Mouse (Mus musculus) left cerebral cortex, adult 9 months (tissue): ENCODE measurements around the gene Preb.

Experiments
- DNase-seq, 2 experiments: peaks; one replicate each; pipeline ENCODE4 v3.0.0; 2022; ENCODE audit warnings: low spot score in 2 of 2

Preb gene

GRCm38 (mm10) chr5:30954556-30954955 lies 5.6 kb downstream of the Preb start:
- DNase-seq: no peak

DNA sequence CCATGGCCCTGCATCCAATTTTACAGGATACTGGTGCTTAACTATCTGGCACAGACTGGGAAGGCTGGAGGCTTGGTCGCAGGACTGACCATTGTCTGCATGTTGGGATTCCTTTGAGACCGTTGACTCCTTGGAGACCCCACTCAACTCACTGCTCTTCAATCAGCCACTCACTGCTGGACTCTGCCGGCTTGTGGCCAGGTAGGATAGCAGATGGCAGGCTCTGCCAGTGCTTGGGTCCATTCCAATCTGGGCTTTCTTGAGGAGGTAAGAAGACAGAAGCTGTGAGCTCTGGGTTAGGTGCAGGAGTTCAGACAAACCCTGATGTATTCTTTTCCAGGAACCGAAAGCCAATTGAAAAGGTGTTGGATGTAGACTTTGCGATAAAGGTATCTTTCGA lies 6.1 kb downstream of the Preb start:
- no peak for DNase-seq

DNA sequence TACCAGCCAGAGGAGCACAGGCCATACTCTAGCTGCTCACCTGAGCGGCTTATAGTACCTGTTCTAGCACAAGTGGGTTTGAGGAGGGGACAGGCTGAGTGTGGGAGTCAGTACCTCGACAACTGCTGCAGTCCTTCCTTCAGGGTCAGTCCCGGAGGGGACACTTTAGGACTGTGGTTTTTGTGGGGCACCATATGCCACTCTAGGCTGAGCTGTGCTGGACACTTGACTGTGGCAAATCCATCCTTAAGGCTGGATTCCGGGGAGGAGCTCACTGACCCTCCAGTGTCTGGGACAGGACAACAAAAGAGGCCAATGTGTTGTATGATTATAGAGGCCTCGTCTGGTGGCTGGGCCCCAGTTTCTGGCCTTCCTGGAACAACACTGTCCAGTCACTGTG lies 7.6 kb downstream of the Preb start:
- DNase-seq: no peak

DNA sequence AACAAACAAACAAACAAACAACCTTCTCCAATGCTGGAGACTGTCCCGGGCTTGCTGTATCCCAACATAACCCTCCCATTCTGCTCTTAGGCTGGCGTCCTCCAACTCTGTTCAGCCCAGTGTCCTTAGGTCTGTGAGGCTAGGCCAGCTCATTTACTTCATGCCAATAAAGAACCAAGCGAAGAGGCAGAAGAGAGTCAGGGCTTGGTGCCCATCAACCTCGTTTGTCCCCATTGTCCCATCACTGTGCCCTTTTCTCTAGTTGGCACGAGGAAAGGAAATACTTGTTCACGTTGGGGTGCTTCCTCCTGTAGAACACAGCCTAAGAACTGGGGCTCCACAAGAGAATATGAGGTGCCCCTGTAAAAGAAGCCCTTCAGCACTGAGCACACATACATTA lies 8.5 kb downstream of the Preb start:
- DNase-seq: no peak

- no peak for DNase-seq
These were observed 9.2 kb downstream of the Preb start for GRCm38 (mm10) chr5:30950922-30951321.

DNA sequence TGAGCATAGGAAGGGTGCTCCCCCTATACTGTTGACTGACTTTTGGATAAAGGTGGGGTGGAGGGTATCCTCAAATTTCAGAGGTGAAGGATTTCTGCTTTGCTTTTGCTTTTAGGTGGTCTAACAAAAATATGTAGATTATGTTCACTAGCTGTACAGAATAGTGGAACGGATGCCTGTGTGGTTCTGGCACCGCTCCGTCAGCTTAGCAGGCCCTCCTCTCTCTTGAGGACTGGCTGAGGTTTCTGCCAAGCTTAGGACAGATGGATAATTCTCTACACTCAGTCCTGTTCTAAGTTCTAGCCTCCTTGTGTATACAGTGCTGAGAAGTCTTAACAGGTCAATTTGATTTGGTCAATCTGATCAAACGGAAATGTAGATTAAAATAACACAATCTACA lies 9.7 kb downstream of the Preb start:
- no peak for DNase-seq

- peak; percentile 85 to 92 for DNase-seq
These were observed 10.4 kb downstream of the Preb start for GRCm38 (mm10) chr5:30949654-30950326.

GRCm38 (mm10) chr5:30948620-30949019 lies 11.5 kb downstream of the Preb start:
- DNase-seq: no peak

DNA sequence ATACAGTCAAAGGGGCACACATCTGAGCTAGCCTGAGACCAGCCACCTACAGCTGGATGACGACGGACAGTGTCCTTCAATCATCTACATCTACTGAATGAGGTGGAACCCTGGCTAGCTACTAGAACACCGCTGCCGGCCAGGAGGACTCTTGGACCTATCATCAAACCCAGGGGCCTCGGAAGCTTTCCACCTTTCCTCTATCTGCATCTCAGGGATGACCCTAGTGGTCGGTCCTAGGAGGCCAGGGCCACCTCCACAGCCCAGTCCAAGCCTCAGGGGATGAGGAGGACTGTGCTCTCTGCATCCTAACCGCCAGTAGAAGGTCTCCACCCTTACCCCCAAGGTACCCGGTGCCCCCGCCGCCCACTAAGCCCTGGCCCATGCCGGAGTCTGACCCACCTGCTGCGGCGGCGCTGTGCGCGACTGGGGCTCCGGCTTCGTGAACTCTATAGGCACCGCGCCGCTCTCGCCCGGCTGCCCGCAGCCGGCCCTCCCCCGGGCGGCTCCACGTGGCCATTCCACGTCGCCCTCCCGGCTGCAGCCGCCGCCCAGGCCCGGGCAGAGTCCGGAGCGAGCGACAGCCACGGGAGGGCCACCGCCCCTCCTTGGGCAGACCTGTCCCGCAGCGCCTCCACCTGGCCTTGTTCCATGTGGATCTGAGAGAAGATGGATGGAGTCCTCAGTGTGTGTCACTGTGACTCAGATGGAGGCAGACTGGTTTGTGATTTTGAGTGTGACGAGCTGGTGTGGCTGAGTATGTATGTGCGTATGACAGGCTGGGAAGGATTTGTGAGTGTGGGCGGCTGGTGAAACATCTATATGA lies 15.0 kb downstream of the Preb start, which contains the start of gene Cgref1:
Gene Cgref1, minus strand, starts transcription at position 636 of the 826 bp plus-strand sequence.
- DNase-seq: peak in 1 of 2 experiments; percentile 79

- no peak for DNase-seq
These were observed 15.8 kb downstream of the Preb start for GRCm38 (mm10) chr5:30944344-30944743.

- no peak for DNase-seq
These were observed 17.2 kb downstream of the Preb start for GRCm38 (mm10) chr5:30943004-30943403.

- DNase-seq: no peak
These were observed 25.3 kb downstream of the Preb start for GRCm38 (mm10) chr5:30934725-30935461.

GRCm38 (mm10) chr5:30933705-30934104 lies 26.5 kb downstream of the Preb start:
- DNase-seq: no peak

DNA sequence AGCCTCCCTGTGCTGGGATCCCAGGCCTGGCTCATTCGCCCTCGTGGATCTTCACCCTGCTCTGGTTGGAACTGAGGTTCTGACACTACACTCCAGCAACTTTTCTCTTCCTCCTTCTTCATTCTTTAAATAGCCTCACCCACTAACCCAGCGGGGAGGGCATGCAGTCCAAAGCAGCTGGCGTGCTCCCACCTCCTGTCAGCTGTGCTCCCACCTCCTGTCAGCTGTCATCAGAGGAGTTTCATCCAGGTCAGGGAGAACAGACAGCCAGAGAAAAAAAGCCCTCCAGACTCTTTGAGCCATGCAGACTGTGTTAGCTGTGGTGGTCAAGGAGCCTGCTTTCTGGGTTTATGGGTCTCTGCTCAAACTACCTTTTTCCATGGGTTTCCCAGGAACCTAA lies 28.8 kb downstream of the Preb start:
- no peak for DNase-seq

DNA sequence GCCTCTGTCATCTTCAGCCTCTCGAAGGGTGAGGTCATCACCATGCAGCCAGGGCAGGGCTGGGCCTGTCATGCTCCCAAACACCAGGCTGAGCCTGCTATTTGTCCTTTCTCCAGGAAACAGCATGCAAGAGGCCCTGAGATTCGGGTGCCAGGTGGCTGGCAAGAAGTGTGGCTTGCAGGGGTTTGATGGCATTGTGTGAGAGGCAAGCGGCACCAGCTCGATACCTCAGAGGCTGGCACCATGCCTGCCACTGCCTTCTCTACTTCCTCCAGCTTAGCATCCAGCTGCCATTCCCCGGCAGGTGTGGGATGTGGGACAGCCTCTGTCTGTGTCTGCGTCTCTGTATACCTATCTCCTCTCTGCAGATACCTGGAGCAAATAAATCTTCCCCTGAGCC lies 29.3 kb downstream of the Preb start:
- no peak for DNase-seq

DNA sequence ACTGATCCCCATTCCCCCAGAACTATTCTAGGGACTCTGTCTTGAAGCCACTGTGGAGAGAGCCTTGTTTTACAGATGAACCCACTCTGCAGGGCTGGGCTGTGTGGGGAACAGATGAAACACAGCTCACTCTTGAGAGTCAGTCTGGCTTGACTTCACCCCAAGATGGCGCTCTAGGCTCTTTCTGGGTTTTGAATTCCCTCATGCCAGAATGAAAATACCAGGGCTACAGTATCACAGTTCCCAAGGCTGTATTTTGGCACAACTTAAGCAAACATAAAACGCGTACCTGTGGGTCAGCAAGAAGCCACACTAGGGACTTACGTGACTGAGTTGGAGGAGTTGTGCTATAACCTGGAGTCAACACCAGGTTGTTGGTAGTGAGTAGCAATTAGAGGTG lies 30.0 kb downstream of the Preb start:
- peak in 1 of 2 experiments; percentile 84 for DNase-seq

- peak in 1 of 2 experiments; percentile 71 for DNase-seq
These were observed 32.1 kb downstream of the Preb start for GRCm38 (mm10) chr5:30927945-30928529.

DNA sequence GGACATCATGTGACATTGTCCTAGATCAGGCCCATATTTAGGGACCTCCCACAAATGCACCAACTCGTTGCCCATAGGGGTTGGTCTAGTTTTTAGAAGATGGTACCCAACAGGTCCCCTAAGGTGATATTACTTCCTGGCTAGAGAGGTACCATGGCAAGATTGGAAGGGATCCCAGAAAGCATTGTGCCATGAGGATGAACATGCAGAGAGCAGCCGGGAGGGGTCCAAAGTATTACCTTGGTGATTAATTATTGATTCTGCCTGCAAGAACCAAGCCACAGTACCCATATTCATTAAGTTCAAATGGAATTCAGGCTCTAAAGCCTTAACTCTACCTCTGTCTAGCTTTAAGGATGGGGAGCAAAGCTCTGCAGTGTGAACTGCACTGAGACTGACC lies 34.1 kb downstream of the Preb start:
- no peak for DNase-seq

GRCm38 (mm10) chr5:30925217-30925616 lies 34.9 kb downstream of the Preb start:
- no peak for DNase-seq

DNA sequence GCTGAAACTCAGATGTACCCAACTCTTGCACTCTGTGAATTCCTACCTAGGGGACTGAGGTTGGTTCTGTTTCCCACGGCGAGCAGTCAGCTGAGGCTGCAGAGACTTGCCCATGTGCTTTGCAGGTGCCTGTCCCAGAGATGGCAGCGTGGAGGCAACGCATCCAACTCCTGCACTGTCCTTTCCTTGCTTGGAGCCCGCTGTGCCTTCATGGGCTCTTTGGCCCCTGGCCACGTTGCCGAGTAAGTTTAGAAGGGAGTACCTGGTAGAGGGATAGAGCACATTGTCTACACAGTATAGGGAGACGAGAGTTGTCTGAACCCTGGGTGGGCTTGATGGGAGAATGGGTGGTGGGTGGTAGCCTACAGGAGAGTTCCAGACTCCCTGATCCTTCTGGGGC lies 35.5 kb downstream of the Preb start:
- DNase-seq: no peak

DNA sequence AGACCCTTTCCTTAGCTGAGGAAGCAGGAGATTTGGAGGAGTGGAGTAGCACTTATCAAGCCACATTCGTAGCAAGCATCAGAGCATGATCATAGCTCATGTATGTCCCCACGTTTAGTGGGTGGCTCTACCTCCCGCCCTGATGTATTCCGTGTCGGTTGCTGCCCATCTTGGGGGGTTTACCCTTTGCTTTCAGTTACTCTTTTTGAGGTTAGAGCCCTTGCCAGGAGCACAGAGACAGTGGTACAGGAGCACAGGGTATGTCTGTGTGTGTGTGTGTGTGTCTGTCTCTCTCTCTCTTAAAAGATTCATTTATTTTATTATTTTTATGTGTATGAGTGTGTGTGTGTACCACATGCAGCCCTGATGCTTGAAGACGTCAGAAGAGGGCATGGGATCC lies 37.0 kb downstream of the Preb start:
- no peak for DNase-seq

DNA sequence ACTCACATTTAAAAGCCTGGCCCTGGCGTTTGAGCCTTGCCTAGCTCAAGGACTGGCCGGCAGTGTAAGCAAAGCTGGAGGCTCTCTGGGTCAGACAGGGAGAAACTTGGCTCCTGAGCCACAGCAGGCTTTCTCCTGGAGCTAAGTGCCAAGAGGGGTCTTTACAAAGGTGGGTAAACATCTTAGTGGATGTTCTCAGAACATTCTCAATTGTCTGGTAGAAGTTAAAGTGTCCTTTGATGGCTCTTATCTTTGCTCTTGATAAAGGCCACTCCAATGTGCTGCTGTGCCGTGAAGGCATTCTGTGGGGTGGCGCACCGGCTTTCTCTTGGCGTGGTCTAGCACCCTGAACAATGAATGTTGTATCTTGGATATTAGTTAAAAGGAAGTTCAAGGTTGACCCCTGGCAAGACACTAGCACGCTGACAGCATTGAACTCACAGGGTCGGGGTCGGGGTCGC lies 37.5 kb downstream of the Preb start:
- DNase-seq: no peak
